Mouse (Mus musculus) adrenal gland, adult 18-20 months (tissue): Measurements from ENCODE around the gene 5330417H12Rik. TPM values are rescaled to one million over a fixed set of nuclear protein-coding genes. Genes with fewer than 3 reads are reported as not detected.

Source experiments
- DNase-seq, 2 experiments: peaks; one replicate each; pipeline ENCODE4 v3.0.0; 2021 to 2022; ENCODE audit warnings: low spot score in 2 of 2
- total RNA-seq, 2 experiments: library from RNA; stranded (reverse); gene quantifications; 1 replicate in 1 of 2; 2 replicates in 1 of 2; pipeline ENCODE4 v1.2.3; 2021

5330417H12Rik gene
- total RNA-seq, 2 experiments from 2014 or later, result not detected

- no peak for DNase-seq
Observed at GRCm38 (mm10) chr7:107628383-107628782, 3.4 kb upstream of the 5330417H12Rik start.

DNA sequence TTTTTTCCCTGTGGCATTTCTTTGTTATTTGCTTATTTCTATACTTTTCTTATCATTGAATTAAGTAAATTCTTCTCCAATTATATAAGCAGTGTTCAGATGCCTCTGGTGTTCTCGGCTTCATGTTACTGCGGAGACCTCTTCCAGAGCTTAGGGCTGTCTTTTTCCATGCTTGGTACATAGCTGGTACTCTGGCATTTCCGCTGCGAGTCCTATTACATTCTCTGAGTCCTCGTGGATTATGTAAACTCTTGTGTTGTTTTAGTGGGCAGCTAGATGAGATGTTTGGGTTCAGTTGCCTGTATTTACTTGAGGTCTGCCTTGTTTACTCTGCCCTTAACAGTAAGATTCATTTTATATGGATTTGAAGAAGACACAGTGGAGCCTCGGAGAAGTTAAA is 820 bp upstream of the 5330417H12Rik start:
- DNase-seq, result no peak

GRCm38 (mm10) chr7:107624432-107624831 is 529 bp downstream of the 5330417H12Rik start:
- DNase-seq, result no peak

- no peak for DNase-seq
Observed at GRCm38 (mm10) chr7:107620137-107620536, 4.8 kb downstream of the 5330417H12Rik start.

DNA sequence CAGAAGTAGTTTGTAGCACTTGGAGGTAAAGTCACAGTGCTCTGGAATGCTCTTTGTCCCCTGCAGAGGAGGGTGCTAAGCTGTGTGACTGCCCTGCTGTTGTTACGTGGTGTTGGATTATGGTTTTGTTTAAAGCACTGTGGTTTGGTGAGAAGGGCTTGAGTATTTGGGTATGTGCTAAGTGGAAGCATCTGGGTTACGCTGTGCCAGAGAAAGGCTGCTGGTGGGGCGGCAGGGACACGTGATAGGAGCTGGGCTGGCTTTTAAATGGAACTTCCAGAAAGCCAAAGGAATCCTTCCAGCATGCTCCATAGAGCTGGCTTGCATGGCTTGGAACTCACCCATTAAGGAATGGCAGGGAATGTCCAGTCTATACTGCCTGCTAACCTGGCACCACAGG is 5.7 kb downstream of the 5330417H12Rik start:
- no peak for DNase-seq

DNA sequence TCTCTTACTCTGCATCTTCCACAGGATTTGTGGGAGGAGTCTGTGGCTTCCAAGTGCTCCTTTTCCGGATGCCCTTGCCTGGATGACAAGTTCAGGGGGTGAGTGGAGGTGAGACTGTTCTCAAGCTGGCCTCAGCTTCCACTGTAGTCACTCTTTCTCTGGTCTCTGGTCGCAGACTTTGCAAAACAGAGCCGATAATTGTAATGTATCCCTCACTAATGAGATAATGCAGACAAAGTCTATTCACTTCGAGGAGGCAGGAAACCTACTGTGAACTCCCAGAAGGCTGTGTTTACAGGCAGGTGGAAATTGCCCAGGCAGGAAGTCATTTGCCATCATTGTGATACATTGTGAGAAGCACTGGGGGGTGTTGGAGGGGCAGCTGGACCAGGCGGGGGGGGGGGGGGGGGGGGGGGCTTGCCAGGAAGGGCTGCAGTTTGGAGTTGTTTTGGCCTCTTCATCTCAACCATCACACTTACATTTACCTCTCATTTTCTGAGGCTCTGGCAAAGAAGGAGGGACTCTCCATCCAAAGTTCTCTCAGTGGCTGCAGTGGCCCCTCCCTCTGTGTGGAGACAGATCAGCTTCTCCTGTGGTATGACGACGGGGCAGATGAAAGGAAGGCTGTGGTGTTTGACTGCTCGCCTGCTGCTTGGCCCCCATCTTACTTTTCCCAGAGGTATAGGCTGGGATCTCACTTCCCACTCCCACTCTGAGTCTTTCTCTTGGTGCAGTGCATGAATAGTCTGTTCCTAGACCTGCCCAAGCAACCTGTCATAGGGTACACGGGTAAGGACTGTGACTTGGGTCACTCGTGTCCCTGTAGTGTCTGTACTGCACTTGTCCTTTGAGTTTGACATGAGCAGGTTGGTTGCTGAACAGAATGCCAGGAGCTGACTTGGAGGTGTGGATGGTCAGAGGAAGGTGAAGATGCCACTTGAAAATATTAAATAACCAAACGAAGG is 6.7 kb downstream of the 5330417H12Rik start:
- no peak for DNase-seq

- no peak for DNase-seq
Observed at GRCm38 (mm10) chr7:107610880-107611279, 14.1 kb downstream of the 5330417H12Rik start.

- DNase-seq, result no peak
Observed at GRCm38 (mm10) chr7:107609622-107610255, 15.2 kb downstream of the 5330417H12Rik start.

GRCm38 (mm10) chr7:107607766-107608165 is 17.2 kb downstream of the 5330417H12Rik start:
- no peak for DNase-seq

DNA sequence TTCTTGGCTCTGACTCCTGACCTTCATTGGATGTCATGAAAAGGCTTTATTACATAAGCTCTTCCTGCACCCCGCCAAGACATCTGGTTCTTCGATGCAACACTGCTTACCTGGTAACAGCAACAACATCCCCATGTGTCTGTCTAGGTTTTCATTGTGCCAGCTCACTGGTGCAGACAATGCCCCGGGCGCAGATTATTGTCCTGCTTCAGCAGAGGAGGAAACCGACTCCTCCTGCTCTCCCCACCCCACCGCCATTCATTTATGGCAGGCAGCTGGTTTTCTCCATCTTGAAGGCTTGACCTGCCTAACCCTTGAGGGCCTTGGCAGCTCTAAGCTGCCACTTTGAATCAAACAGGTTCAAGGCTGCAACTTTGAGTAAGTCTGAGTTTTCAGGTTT is 22.0 kb downstream of the 5330417H12Rik start:
- DNase-seq, result no peak

- no peak for DNase-seq
Observed at GRCm38 (mm10) chr7:107602505-107602904, 22.5 kb downstream of the 5330417H12Rik start.

GRCm38 (mm10) chr7:107600651-107601050 is 24.3 kb downstream of the 5330417H12Rik start:
- no peak for DNase-seq

DNA sequence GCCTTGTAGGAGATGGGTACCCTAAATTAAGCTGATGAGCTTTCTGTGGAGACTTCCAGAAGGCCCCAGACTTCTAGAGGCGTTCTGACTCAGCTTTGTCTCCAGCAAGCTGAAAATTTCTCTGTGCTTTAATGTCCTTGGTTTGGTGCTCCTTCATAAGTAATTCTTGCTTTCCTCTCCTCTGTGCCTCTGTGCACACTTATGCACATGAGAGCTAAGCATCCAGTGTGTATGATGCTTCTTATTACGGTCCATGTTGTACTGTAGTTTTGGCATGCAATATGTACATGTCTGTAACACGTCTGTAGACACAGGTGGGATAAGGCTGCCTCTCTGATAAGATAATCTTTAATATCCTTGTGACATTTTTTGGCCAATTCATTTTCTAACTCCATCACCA is 27.0 kb downstream of the 5330417H12Rik start:
- no peak for DNase-seq

DNA sequence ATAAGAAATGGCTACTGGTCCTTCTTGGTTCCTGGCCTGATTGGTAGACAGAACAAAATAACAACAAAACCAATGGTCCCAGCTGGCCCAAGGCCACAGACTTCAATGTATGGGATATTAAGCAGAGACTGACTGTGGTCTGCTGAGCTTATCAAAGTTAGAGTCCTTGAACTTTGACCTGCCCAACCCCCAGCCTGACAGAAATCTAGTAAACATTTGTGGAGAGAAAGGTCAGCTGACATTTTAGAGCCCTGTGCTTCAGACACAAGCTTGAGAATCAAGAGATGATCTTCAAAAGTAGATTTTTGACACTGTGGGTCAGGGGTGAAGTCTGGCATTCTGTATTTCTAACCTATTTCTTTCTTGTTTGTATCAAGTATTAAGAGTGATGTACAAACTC is 28.2 kb downstream of the 5330417H12Rik start:
- no peak for DNase-seq

GRCm38 (mm10) chr7:107595426-107595825 is 29.5 kb downstream of the 5330417H12Rik start:
- peak in 1 of 2 experiments; percentile 27 for DNase-seq

GRCm38 (mm10) chr7:107594857-107595402 is 30.0 kb downstream of the 5330417H12Rik start, which contains the start of gene Ppfibp2:
Gene Ppfibp2 (plus strand): TSS chr7:107595207.
- peak; percentile 92 to 96 for DNase-seq

DNA sequence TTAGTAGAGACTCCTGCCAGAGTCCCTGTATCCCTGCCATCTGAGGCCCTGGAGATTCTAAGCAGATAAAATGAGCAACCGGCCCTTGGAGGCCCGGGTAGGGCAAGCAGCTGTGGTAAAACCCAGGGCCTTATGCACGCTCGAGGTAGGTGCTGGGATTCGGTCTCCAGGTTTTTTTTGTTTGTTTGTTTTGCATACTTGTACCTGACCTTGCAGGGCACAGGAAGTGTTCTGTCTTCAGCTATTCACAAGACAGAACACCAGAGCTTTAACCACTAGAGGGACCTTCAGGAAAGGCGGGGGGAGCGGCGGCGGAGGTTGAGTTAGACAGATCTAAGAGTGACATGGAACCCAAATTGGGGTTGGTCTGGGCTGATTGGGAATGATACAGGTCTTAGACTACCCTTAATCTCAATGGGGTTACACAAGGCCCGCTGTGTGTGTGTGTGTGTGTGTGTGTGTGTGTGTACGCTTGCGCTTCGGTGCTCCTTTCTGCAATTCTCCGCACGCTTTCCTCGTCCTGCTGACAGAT is 30.6 kb downstream of the 5330417H12Rik start:
- DNase-seq, result peak; percentile 31 to 36

GRCm38 (mm10) chr7:107593904-107594303 is 31.1 kb downstream of the 5330417H12Rik start:
- no peak for DNase-seq

DNA sequence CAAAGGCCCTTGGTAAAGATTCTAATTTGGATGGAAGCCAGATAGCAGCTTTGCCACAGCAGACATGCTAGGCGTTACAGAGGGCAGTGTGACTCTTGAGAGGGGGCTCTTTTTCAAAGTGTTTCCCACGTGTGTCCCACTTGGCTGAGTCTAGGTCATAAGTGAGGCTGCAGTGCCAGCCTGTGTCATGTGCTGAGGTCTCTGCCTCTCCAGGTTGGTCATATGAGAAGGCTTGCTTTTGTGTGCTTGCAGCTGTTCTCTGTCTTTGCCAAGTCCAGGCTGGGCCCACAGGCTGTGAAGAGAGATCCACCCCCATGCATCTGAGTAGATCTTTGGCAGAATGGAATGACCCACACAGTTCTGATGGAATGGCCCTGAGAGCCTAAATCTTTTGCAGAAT is 32.3 kb downstream of the 5330417H12Rik start:
- DNase-seq, result no peak

GRCm38 (mm10) chr7:107574276-107574675 is 50.7 kb downstream of the 5330417H12Rik start:
- DNase-seq, result no peak
